In genomic region chr13:99100430-99101409, GRCm38 (mm10) we compare ENCODE assay signal across 8 mouse cellular contexts.
A peak's percentile ranks its signal among the peaks of the same experiment; 100 is the strongest.
DNase-seq lines count a peak whose midpoint lies in the region; ATAC-seq and TF ChIP-seq lines count a peak whose summit lies in the region.

No protein-coding gene starts in this region.

- no peak for TF ChIP-seq CTCF in lung, postnatal 0 days (IDR thresholded peaks at IDR 0.05)
- no peak for TF ChIP-seq CTCF in lung, adult 2 months (IDR thresholded peaks at IDR 0.05; ENCODE audit: insufficient read depth, low read length)

- peak; percentile 62 for DNase-seq in lung, postnatal 0 days (ENCODE audit: low spot score)
- DNase-seq in lung, adult 2 months = no peak
- peak; percentile 77 for DNase-seq in embryo, embryonic 10.5 days (ENCODE audit: low spot score)
- peak; percentile 57 for DNase-seq in hindbrain, embryonic 14.5 days (ENCODE audit: low spot score)
- DNase-seq in left cerebral cortex, postnatal 14 days (ENCODE audit: low spot score in 2 of 2) = peak; percentile 63 to 93
- peak; percentile 83 for DNase-seq in midbrain, embryonic 14.5 days
- peak; percentile 86 for DNase-seq in telencephalon, adult 2 months (ENCODE audit: low read depth, low spot score)
- no peak for DNase-seq in thymus, postnatal 14 days

- peak; percentile 77 for ATAC-seq in lung, postnatal 0 days
- peak; percentile 88 for ATAC-seq in hindbrain, embryonic 14.5 days (ENCODE audit: low FRiP score)
- peak; percentile 89 for ATAC-seq in midbrain, embryonic 14.5 days (ENCODE audit: low FRiP score, low TSS enrichment)

- no peaks in the 10 kb centered on the region for H3K4me1 ChIP-seq in lung, postnatal 0 days (ENCODE audit: insufficient read depth, low read depth, low read length)
- H3K4me1 ChIP-seq in lung, adult 2 months (ENCODE audit: control insufficient read depth, insufficient read depth, low read length) = no peaks in the 10 kb centered on the region; the same call in 1 of the 2 replicates
- peaks cover 16% of the 10 kb centered on the region for H3K4me1 ChIP-seq in hindbrain, embryonic 14.5 days (replicated peaks; ENCODE audit: control insufficient read depth, insufficient read depth, low read length)
- H3K4me1 ChIP-seq in midbrain, embryonic 14.5 days (ENCODE audit: control insufficient read depth, insufficient read depth, low read length) = peaks cover 12% of the 10 kb centered on the region

- no peaks in the 10 kb centered on the region for H3K27me3 ChIP-seq in lung, postnatal 0 days (replicated peaks; ENCODE audit: insufficient read depth, low read length)
- no peaks in the 10 kb centered on the region for H3K27me3 ChIP-seq in hindbrain, embryonic 14.5 days (ENCODE audit: control insufficient read depth, insufficient read depth, low read length)
- no peaks in the 10 kb centered on the region for H3K27me3 ChIP-seq in midbrain, embryonic 14.5 days (ENCODE audit: control insufficient read depth, insufficient read depth, low read length)

- no peaks in the 10 kb centered on the region for H3K36me3 ChIP-seq in lung, postnatal 0 days (ENCODE audit: insufficient read depth, low read length)
- H3K36me3 ChIP-seq in hindbrain, embryonic 14.5 days (replicated peaks; ENCODE audit: control insufficient read depth, insufficient read depth) = no peaks in the 10 kb centered on the region
- H3K36me3 ChIP-seq in midbrain, embryonic 14.5 days (ENCODE audit: control insufficient read depth, insufficient read depth, low read length) = no peaks in the 10 kb centered on the region

- no peak overlapping the region for H3K4me2 ChIP-seq in lung, postnatal 0 days (replicated peaks; ENCODE audit: low read depth, low read length)
- H3K4me2 ChIP-seq in hindbrain, embryonic 14.5 days (replicated peaks) = peak overlapping the region; percentile 42
- H3K4me2 ChIP-seq in midbrain, embryonic 14.5 days (ENCODE audit: low read length) = peak overlapping the region; percentile 44

- H3K9me3 ChIP-seq in lung, postnatal 0 days (ENCODE audit: low read length) = no peaks in the 10 kb centered on the region
- no peaks in the 10 kb centered on the region for H3K9me3 ChIP-seq in hindbrain, embryonic 14.5 days (ENCODE audit: control insufficient read depth, low read length)
- no peaks in the 10 kb centered on the region for H3K9me3 ChIP-seq in midbrain, embryonic 14.5 days (ENCODE audit: control insufficient read depth, low read length)

- no peak overlapping the region for H3K4me3 ChIP-seq in lung, postnatal 0 days (ENCODE audit: low read depth, low read length)
- no peak overlapping the region for H3K4me3 ChIP-seq in lung, adult 2 months (replicated peaks; ENCODE audit: extremely low read depth, low read depth, low read length)
- no peak overlapping the region for H3K4me3 ChIP-seq in hindbrain, embryonic 14.5 days (replicated peaks; ENCODE audit: low read length)
- H3K4me3 ChIP-seq in midbrain, embryonic 14.5 days (replicated peaks; ENCODE audit: low read depth, low read length) = peak overlapping the region; percentile 13; the same call in 1 of the 2 replicates

- H3K9ac ChIP-seq in lung, postnatal 0 days (replicated peaks; ENCODE audit: low read depth) = no peak overlapping the region
- 0 out of 2 replicates have a peak overlapping the region, but pooled peaks have one; percentile 1 for H3K9ac ChIP-seq in hindbrain, embryonic 14.5 days
- no peak overlapping the region; the same call in 1 of the 2 replicates for H3K9ac ChIP-seq in midbrain, embryonic 14.5 days (replicated peaks; ENCODE audit: low read length)

- TF ChIP-seq EP300 in lung, postnatal 0 days (IDR thresholded peaks at IDR 0.05) = peak; percentile 75

- WGBS in lung, postnatal 0 days = 47% methylated on average over 25 of the region's 25 CpGs
- WGBS in lung, adult 2 months = 56% methylated on average over 25 of the region's 25 CpGs
- 30% methylated on average over 25 of the region's 25 CpGs for WGBS in hindbrain, embryonic 14.5 days
- WGBS in midbrain, embryonic 14.5 days = 31% methylated on average over 25 of the region's 25 CpGs

- no peak for TF ChIP-seq POLR2A in lung, adult 2 months (IDR thresholded peaks at IDR 0.05; ENCODE audit: borderline replicate concordance, extremely low read depth, low read depth, low read length)

- intact Hi-C loops in left cerebral cortex, postnatal 14 days (cut with DNase I) = loop anchor here (2.0 kb wide), 1 partner anchor 48 kb away; no protein-coding TSS in a partner anchor

- no peak overlapping the region for H3K27ac ChIP-seq in lung, postnatal 0 days (ENCODE audit: low read length)
- H3K27ac ChIP-seq in hindbrain, embryonic 14.5 days = peak overlapping the region; percentile 74
- H3K27ac ChIP-seq in midbrain, embryonic 14.5 days (replicated peaks; ENCODE audit: low read depth, low read length) = peak overlapping the region; percentile 70

Comparison
In these comparisons a context has a peak if more than half of its experiments do, and no peak if none do; other contexts are left out.
1. DNase-seq: peak in lung, postnatal 0 days (single experiment), embryo, embryonic 10.5 days (single experiment), hindbrain, embryonic 14.5 days (single experiment), left cerebral cortex, postnatal 14 days (2 of 2), midbrain, embryonic 14.5 days (single experiment) and telencephalon, adult 2 months (single experiment); none in lung, adult 2 months (single experiment) and thymus, postnatal 14 days (single experiment).
2. Peak in every context shown above with its lines, with median percentiles within 50 percentile points of each other: ATAC-seq.